Mouse (Mus musculus): ENCODE results near the gene Krtap28-10.

GRCm38 (mm10) chr1:83066577-83066976 lies 24.3 kb upstream of the Krtap28-10 start:
- TF ChIP-seq CTCF (IDR thresholded peaks at IDR 0.05; ENCODE audit: borderline replicate concordance, extremely low read depth, insufficient read depth, insufficient read length), result no peak
- no peak for TF ChIP-seq POLR2A (IDR thresholded peaks at IDR 0.05; ENCODE audit: borderline replicate concordance, extremely low read depth, insufficient read depth, insufficient read length, poor library complexity, severe bottlenecking)
